Mouse (Mus musculus) CD4-positive, CD25-positive, alpha-beta regulatory T cell, adult 2 months (primary cell): Measurements from ENCODE around the gene Otulin.

Experiments used
- DNase-seq: peaks from one replicate; pipeline ENCODE4 v3.0.0-alpha.2; 2012; ENCODE audit warnings: low read depth, low spot score

Otulin gene

DNA sequence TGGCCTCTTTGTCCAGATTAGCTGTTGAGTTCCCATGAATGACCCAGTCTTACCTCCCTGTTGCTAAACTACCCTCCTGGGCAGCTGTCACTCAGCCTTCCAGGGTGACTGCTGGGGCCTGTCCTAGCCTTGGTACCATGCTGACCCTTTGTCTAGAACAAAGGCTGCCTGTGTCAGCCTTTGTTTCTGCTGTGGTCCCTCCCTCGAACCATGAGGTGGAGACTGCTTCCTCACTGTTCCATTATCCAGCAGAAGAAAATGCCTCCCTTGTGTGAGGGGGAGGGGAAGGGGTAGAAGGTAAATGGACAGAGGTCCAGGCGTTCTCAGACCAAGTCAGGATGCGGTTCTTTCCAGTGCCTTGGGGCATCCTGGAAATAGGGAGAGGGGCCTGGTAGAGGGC is 48.9 kb downstream of the Otulin start:
- DNase-seq = no peak

GRCm38 (mm10) chr15:27580771-27581170 is 49.7 kb downstream of the Otulin start:
- DNase-seq = no peak

GRCm38 (mm10) chr15:27579853-27580252 is 50.6 kb downstream of the Otulin start:
- no peak for DNase-seq

- DNase-seq = no peak
Observed at GRCm38 (mm10) chr15:27578918-27579317, 51.6 kb downstream of the Otulin start.

GRCm38 (mm10) chr15:27577915-27578780 is 52.3 kb downstream of the Otulin start:
- peak; percentile 49 for DNase-seq

DNA sequence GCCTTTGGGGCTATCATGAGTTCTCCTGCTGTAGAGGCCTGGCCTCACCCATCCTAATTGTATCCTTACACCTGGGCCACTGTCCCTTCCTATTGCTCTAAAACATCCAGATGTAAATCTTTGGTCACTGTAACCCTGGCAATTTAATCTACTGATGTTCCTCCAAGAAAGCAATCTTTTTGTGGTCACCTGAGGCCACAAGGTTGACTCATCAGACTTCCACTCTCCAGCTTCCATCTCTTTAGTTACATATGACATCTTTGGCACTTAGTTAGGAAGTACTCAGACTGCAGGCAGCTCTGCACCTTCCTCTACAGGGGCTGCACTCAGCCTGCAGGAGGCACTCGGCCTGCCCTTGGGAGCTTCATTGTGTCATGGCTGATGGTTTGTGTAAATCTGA is 53.6 kb downstream of the Otulin start:
- no peak for DNase-seq

DNA sequence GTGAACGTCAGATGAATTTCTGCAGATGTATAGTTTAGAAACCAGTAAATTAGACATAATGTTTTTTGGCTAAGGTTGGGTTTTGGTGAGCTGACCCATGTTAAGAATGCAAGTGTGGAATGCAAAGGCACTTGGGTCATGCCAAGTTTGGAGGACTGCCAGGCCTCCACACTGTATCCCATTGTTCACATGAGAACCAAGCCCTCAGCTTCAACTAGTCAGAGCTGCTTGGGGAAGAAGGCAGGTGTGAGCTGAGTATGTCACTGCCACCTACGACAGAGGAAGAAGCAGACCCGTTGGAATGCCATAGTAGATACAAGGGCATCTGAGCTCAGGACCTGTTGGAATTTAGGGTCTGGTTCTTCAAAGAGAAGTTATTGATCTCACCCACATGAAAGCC is 54.6 kb downstream of the Otulin start:
- no peak for DNase-seq

DNA sequence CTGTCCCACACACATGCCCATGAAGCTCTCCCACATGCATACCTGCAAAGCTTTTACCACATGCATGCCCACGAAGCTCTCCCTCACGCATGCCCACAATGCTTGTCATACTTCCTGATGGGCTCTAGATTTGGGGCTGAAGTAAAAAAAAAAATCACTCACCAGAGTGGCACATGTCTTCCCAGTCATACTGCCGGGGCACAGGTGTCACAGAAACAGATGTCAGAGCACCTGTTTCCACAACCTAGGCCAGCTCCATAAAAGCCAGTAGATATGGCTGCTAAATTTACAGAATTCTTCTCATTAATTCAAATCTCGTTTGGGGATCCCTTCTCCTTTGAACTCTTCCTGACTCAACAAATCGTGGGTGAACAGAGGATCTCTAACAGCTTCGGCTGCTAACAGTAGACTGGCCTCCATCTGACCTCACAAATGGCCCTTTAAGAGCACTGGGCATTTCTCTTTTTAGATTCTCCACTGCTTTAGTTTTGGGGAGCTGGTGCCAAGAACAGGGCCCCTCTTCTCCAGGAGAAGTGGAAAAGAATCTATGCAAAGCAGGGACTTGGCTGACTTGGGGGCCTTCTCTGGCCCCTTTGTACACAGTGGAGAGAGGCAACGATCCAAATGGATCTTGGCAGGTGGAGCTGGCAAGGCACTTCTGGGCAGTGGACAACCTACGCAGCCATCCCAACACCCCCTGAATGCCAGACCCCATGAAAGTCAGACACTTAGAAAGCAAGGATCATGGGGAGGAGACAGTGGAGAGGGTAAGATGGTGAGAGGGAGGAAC is 55.3 kb downstream of the Otulin start:
- no peak for DNase-seq

- no peak for DNase-seq
Observed at GRCm38 (mm10) chr15:27571179-27571578, 59.3 kb downstream of the Otulin start.

DNA sequence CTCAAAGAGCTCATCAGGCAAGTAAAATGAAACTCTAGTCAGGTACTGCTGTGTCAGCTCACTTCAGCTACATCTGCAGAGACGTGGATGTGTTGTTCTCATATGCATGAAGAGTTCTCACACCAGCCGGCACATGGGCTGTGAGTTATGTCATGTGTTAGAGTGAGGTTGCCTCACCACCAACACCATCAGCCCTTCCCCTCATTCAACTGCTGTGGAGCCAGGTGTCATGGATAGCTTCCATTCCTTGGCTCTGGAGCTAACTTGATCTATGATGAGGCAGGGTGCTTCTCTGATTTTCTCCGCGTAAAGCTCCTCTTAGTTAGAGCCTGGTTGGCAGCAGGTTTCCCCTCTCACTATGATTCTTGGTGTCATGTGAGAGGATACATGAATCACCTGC is 60.1 kb downstream of the Otulin start:
- no peak for DNase-seq

GRCm38 (mm10) chr15:27569924-27570323 is 60.6 kb downstream of the Otulin start:
- DNase-seq = no peak

DNA sequence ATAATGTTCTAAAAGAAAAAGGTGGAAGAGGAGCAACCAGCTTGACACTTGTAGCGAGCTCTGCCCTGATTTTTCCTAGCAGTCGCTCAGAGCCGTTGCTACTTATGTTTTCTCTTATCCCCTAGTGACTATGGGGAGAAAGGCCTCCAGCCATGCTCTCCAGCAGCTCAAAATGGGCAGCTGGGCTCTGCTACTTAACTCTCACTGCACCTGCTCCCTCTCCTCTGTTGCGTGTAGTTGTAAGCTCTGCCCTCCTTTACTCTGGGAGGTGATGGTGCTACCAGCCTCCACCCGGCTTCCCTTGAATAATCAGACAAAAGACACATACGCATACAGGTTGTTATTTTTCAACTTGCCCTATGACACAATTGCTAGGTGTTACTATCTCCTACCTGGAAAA is 62.1 kb downstream of the Otulin start:
- no peak for DNase-seq

GRCm38 (mm10) chr15:27567356-27567755 is 63.1 kb downstream of the Otulin start:
- no peak for DNase-seq

- no peak for DNase-seq
Observed at GRCm38 (mm10) chr15:27565626-27566185, 64.8 kb downstream of the Otulin start.

- DNase-seq = peak; percentile 15
Observed at GRCm38 (mm10) chr15:27564106-27565100, 66.1 kb downstream of the Otulin start.

GRCm38 (mm10) chr15:27560315-27560714 is 70.2 kb downstream of the Otulin start:
- no peak for DNase-seq

DNA sequence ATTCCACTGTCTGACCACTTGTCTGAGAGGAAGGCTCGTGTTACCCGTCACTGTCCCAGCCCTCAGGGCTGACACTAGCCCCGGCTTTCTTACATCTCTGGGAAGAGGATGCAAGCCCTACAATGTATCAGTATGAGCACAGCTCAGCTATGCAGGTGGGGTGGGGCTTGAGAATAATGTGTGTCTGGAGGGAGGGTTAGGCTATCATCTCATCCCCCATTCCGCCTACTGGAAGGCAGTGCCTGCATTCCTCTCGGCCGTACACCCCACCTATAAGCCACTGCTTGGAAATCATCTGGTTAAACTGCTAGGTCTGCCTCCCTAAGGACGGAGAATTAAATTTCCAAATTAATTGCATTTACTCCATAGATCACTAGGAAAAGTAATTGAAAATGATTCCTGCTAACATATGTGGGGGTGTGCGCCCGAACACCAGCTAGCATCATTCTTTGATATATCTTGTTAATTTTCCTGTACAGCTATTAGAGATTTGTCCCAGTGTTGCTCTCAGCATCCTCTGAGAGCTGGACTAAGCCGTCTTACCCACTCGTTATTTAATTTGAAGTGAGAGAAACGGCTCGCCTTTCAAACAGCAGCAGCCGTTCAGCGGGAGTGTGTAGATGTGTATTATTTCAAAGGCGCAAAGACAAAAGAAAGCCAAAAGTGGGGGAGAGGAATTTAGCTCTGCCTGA is 71.9 kb downstream of the Otulin start:
- no peak for DNase-seq

DNA sequence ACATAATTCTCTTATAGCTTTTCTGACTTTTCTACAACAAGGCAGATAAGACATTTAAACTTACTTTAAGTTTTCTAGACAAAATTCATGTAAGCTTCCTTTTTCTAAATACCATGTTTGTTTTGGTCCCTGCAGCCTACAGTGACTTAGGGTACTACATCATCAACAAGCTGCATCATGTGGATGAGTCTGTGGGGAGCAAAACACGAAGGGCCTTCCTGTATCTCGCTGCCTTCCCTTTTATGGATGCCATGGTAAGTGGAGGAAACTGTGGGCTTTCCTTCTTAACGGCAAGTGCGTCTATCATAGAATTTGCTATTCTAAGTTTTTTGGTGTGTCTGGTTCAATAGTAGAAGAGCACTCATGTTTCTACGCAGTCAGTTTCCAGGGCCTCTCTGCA is 76.9 kb downstream of the Otulin start:
- DNase-seq = no peak

DNA sequence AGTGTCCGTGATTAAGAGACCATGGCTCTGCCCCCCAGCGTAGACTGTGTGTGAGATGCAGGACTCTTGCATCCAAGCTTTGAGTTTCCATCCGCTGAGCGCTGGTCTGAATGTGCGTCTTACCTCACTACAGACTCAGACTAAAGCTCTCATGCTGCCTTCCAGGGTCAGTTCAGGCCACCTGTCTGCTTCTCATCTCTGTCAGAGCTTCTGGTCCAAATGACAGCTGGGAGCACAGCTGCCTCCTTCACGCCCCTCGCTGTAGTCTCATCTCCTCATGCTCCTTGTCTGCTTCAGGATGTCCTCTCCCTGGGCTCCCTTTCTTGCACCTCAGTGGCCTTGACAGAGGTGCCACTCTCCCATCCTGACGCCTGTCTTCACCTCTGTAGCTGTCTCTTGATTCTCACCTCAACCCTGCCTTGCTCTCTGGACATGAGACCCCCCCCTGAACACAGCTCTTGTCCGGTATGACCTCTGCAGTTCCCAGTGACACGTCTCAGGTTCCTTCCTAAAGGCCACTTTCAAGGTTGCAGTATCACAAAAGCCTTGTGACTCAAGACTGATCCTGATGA is 78.3 kb downstream of the Otulin start:
- no peak for DNase-seq
